Mouse (Mus musculus) gastrocnemius, postnatal 10 days (tissue): ENCODE data around the gene Wrap53. TPM values are rescaled to one million over a fixed set of nuclear protein-coding genes. Genes with fewer than 3 reads are reported as not detected.
A peak's percentile ranks its signal among the peaks of the same experiment; 100 is the strongest.

Source experiments
- DNase-seq: peaks from one replicate; pipeline ENCODE4 v3.0.0; 2021; ENCODE audit warnings: mixed read lengths
- total RNA-seq, 2 experiments: library from RNA; stranded (reverse); gene quantifications; 2 replicates each; pipeline ENCODE4 v1.2.3; 2021

The Wrap53 gene
- total RNA-seq, 2 experiments from 2014 or later: 4.3 to 5.5 TPM

- DNase-seq: no peak
Measured at GRCm38 (mm10) chr11:69601768-69602167, 21.7 kb upstream of the Wrap53 start.

- DNase-seq: peak; percentile 58
Measured at GRCm38 (mm10) chr11:69600098-69600497, 20.0 kb upstream of the Wrap53 start.

GRCm38 (mm10) chr11:69599436-69599835 lies 19.4 kb upstream of the Wrap53 start:
- no peak for DNase-seq

GRCm38 (mm10) chr11:69594853-69595252 lies 14.8 kb upstream of the Wrap53 start:
- DNase-seq: no peak

- DNase-seq: no peak
Measured at GRCm38 (mm10) chr11:69592799-69593198, 12.7 kb upstream of the Wrap53 start.

- peak; percentile 54 for DNase-seq
Measured at GRCm38 (mm10) chr11:69591899-69592637, 12.0 kb upstream of the Wrap53 start.

GRCm38 (mm10) chr11:69591424-69591823 lies 11.4 kb upstream of the Wrap53 start:
- DNase-seq: no peak

- DNase-seq: no peak
Measured at GRCm38 (mm10) chr11:69590622-69591021, 10.6 kb upstream of the Wrap53 start.

GRCm38 (mm10) chr11:69589207-69589834 lies 9.3 kb upstream of the Wrap53 start:
- no peak for DNase-seq

- DNase-seq: no peak
Measured at GRCm38 (mm10) chr11:69585718-69586325, 5.8 kb upstream of the Wrap53 start.

GRCm38 (mm10) chr11:69584937-69585336 lies 4.9 kb upstream of the Wrap53 start:
- DNase-seq: no peak

- DNase-seq: no peak
Measured at GRCm38 (mm10) chr11:69584008-69584407, 4.0 kb upstream of the Wrap53 start.

- DNase-seq: no peak
Measured at GRCm38 (mm10) chr11:69582230-69582805, 2.3 kb upstream of the Wrap53 start.

GRCm38 (mm10) chr11:69581814-69582213 lies 1.8 kb upstream of the Wrap53 start:
- no peak for DNase-seq

GRCm38 (mm10) chr11:69581147-69581688 lies 1.2 kb upstream of the Wrap53 start:
- DNase-seq: peak; percentile 88

GRCm38 (mm10) chr11:69580572-69581146 lies 604 bp upstream of the Wrap53 start:
- peak; percentile 25 for DNase-seq

GRCm38 (mm10) chr11:69579128-69580017 lies 682 bp downstream of the Wrap53 start:
- DNase-seq: peak; percentile 94

GRCm38 (mm10) chr11:69578301-69578700 lies 1.8 kb downstream of the Wrap53 start:
- no peak for DNase-seq

GRCm38 (mm10) chr11:69576307-69576706 lies 3.7 kb downstream of the Wrap53 start:
- no peak for DNase-seq

- DNase-seq: no peak
Measured at GRCm38 (mm10) chr11:69575220-69575619, 4.8 kb downstream of the Wrap53 start.

GRCm38 (mm10) chr11:69565131-69565530 lies 14.9 kb downstream of the Wrap53 start:
- no peak for DNase-seq
